In genomic region chr14:118179701-118180100, GRCm38 (mm10) we compare ENCODE assay signal across 8 mouse cellular contexts. TPM values are rescaled to one million over a fixed set of nuclear protein-coding genes. Genes with fewer than 3 reads are reported as not detected.
DNase-seq lines count a peak whose midpoint lies in the region; ATAC-seq and TF ChIP-seq lines count a peak whose summit lies in the region.

No protein-coding gene starts in this region.

- H3K27ac ChIP-seq in lung, embryonic 15.5 days = peak overlapping the region; percentile 79
- peak overlapping the region; percentile 81 for H3K27ac ChIP-seq in forebrain, embryonic 10.5 days
- H3K27ac ChIP-seq in intestine, postnatal 0 days (ENCODE audit: low read depth, low read length) = 0 out of 2 replicates have a peak overlapping the region, but pooled peaks have one; percentile 10
- peak overlapping the region; percentile 89 for H3K27ac ChIP-seq in neural tube, embryonic 13.5 days (replicated peaks)

- peaks cover 3% of the 10 kb centered on the region; the same call in 1 of the 2 replicates for H3K4me1 ChIP-seq in lung, embryonic 15.5 days
- H3K4me1 ChIP-seq in forebrain, embryonic 10.5 days = peaks cover 15% of the 10 kb centered on the region
- H3K4me1 ChIP-seq in intestine, postnatal 0 days (replicated peaks; ENCODE audit: control insufficient read depth, insufficient read depth, low read length) = 0 out of 2 replicates have a peak, but pooled peaks cover 3% of the 10 kb centered on the region
- peaks cover 4% of the 10 kb centered on the region for H3K4me1 ChIP-seq in neural tube, embryonic 13.5 days (replicated peaks)

- H3K27me3 ChIP-seq in lung, embryonic 15.5 days = no peaks in the 10 kb centered on the region
- H3K27me3 ChIP-seq in forebrain, embryonic 10.5 days (ENCODE audit: poor library complexity, severe bottlenecking) = peaks cover 20% of the 10 kb centered on the region
- H3K27me3 ChIP-seq in intestine, postnatal 0 days (replicated peaks; ENCODE audit: control insufficient read depth, insufficient read depth, low read length) = no peaks in the 10 kb centered on the region
- H3K27me3 ChIP-seq in neural tube, embryonic 13.5 days = no peaks in the 10 kb centered on the region

- ATAC-seq in lung, embryonic 15.5 days (ENCODE audit: borderline replicate concordance, extremely low read depth, low FRiP score, low TSS enrichment) = peak; percentile 64; the same call in 1 of the 2 replicates
- no peak for ATAC-seq in intestine, postnatal 0 days
- ATAC-seq in neural tube, embryonic 13.5 days (ENCODE audit: low read depth) = no peak

- peak overlapping the region; percentile 51 for H3K4me3 ChIP-seq in lung, embryonic 15.5 days
- H3K4me3 ChIP-seq in forebrain, embryonic 10.5 days = peak overlapping the region; percentile 54
- peak overlapping the region; percentile 42 for H3K4me3 ChIP-seq in intestine, postnatal 0 days (ENCODE audit: low read depth, low read length)
- peak overlapping the region; percentile 48 for H3K4me3 ChIP-seq in neural tube, embryonic 13.5 days

- peak overlapping the region; percentile 83 for H3K4me2 ChIP-seq in lung, embryonic 15.5 days
- H3K4me2 ChIP-seq in intestine, postnatal 0 days (replicated peaks; ENCODE audit: low read depth) = peak overlapping the region; percentile 81
- H3K4me2 ChIP-seq in neural tube, embryonic 13.5 days = peak overlapping the region; percentile 85

- WGBS in lung, embryonic 15.5 days = 29% methylated on average over 7 of the region's 7 CpGs
- 32% methylated on average over 7 of the region's 7 CpGs for WGBS in forebrain, embryonic 10.5 days
- WGBS in intestine, postnatal 0 days = 28% methylated on average over 7 of the region's 7 CpGs
- WGBS in neural tube, embryonic 13.5 days = 33% methylated on average over 7 of the region's 7 CpGs

- DNase-seq in lung, postnatal 25 days (ENCODE audit: low spot score) = no peak
- DNase-seq in forebrain, embryonic 10.5 days (ENCODE audit: extremely low spot score, low spot score) = no peak
- no peak for DNase-seq in cerebellum, postnatal 25 days
- DNase-seq in spleen, postnatal 10 days (ENCODE audit: low spot score in 2 of 2) = no peak
- DNase-seq in layer of hippocampus, adult 9-11 months = no peak

- no peak for TF ChIP-seq CTCF in intestine, postnatal 0 days (IDR thresholded peaks at IDR 0.05; ENCODE audit: low read depth)

- peak overlapping the region; percentile 34; the same call in 1 of the 2 replicates for H3K9ac ChIP-seq in lung, embryonic 15.5 days
- peak overlapping the region; percentile 18; the same call in 1 of the 2 replicates for H3K9ac ChIP-seq in intestine, postnatal 0 days (ENCODE audit: low read depth, low read length)
- H3K9ac ChIP-seq in neural tube, embryonic 13.5 days = peak overlapping the region; percentile 74

- no peaks in the 10 kb centered on the region for H3K9me3 ChIP-seq in lung, embryonic 15.5 days
- H3K9me3 ChIP-seq in forebrain, embryonic 10.5 days = no peaks in the 10 kb centered on the region
- no peaks in the 10 kb centered on the region for H3K9me3 ChIP-seq in intestine, postnatal 0 days (ENCODE audit: control insufficient read depth)
- H3K9me3 ChIP-seq in neural tube, embryonic 13.5 days = no peaks in the 10 kb centered on the region

- H3K36me3 ChIP-seq in lung, embryonic 15.5 days = no peaks in the 10 kb centered on the region
- no peaks in the 10 kb centered on the region for H3K36me3 ChIP-seq in forebrain, embryonic 10.5 days (replicated peaks)
- H3K36me3 ChIP-seq in intestine, postnatal 0 days (ENCODE audit: control insufficient read depth, insufficient read depth) = no peaks in the 10 kb centered on the region
- no peaks in the 10 kb centered on the region for H3K36me3 ChIP-seq in neural tube, embryonic 13.5 days

RNA-seq across cellular contexts. Expression of gene Gpr180, which starts 42.7 kb away (rescaled TPM):
- polyA plus RNA-seq in lung, embryonic 15.5 days (2015; fragmentation: Nextera tagmentation; extraction: Ambion mirVana) = 60.6 and 60.8 TPM in 2 replicates
- polyA plus RNA-seq in forebrain, embryonic 10.5 days (2016; fragmentation: Nextera tagmentation; extraction: Ambion mirVana) = 36.8 and 37.7 TPM in 2 replicates
- 27.2 and 27.5 TPM in 2 replicates for polyA plus RNA-seq in intestine, postnatal 0 days (2015; fragmentation: Nextera tagmentation; extraction: Ambion mirVana)
- 41.8 and 42.0 TPM in 2 replicates for polyA plus RNA-seq in neural tube, embryonic 13.5 days (2015; fragmentation: Nextera tagmentation; extraction: Ambion mirVana)

RNA-seq across cellular contexts. Expression of gene Tgds, which starts 47.1 kb away (rescaled TPM):
- 35.5 and 35.7 TPM in 2 replicates for polyA plus RNA-seq in lung, embryonic 15.5 days (2015; fragmentation: Nextera tagmentation; extraction: Ambion mirVana)
- 28.4 and 30.6 TPM in 2 replicates for polyA plus RNA-seq in forebrain, embryonic 10.5 days (2016; fragmentation: Nextera tagmentation; extraction: Ambion mirVana)
- 29.4 and 31.6 TPM in 2 replicates for polyA plus RNA-seq in intestine, postnatal 0 days (2015; fragmentation: Nextera tagmentation; extraction: Ambion mirVana)
- polyA plus RNA-seq in neural tube, embryonic 13.5 days (2015; fragmentation: Nextera tagmentation; extraction: Ambion mirVana) = 20.2 and 24.5 TPM in 2 replicates

RNA-seq across cellular contexts. Expression of gene Sox21, which starts 57.1 kb away (rescaled TPM):
- polyA plus RNA-seq in lung, embryonic 15.5 days (2015; fragmentation: Nextera tagmentation; extraction: Ambion mirVana) = 0.72 and 0.96 TPM in 2 replicates
- 7.9 and 8.7 TPM in 2 replicates for polyA plus RNA-seq in forebrain, embryonic 10.5 days (2016; fragmentation: Nextera tagmentation; extraction: Ambion mirVana)
- polyA plus RNA-seq in intestine, postnatal 0 days (2015; fragmentation: Nextera tagmentation; extraction: Ambion mirVana) = 0.07 and 0.13 TPM in 2 replicates
- 5.6 and 6.0 TPM in 2 replicates for polyA plus RNA-seq in neural tube, embryonic 13.5 days (2015; fragmentation: Nextera tagmentation; extraction: Ambion mirVana)

Comparison
In these comparisons a context has a peak if more than half of its experiments do, and no peak if none do; other contexts are left out.
1. H3K27ac ChIP-seq: peak in every context shown above with its lines; median percentile 89 in neural tube, embryonic 13.5 days; 81 in forebrain, embryonic 10.5 days; 79 in lung, embryonic 15.5 days; 10 in intestine, postnatal 0 days.
2. H3K9ac ChIP-seq: peak in every context shown above with its lines; median percentile 74 in neural tube, embryonic 13.5 days; 34 in lung, embryonic 15.5 days; 18 in intestine, postnatal 0 days.